Mouse (Mus musculus) urinary bladder, adult 18-20 months (tissue): ENCODE results near the gene Atp1a4.

ENCODE experiments used
- DNase-seq, 2 experiments: peaks; one replicate each; pipeline ENCODE4 v3.0.0; 2022; ENCODE audit warnings: low spot score in 2 of 2, mixed read lengths in 2 of 2

Atp1a4 gene

GRCm38 (mm10) chr1:172219451-172220406 lies 38.5 kb downstream of the Atp1a4 start, which contains the start of gene Casq1:
Gene Casq1, minus strand, starts transcription at chr1:172219868.
- DNase-seq = no peak

- DNase-seq = no peak
Measured at GRCm38 (mm10) chr1:172218164-172218910, 39.9 kb downstream of the Atp1a4 start.

- DNase-seq = peak; percentile 90 to 92
Measured at GRCm38 (mm10) chr1:172217148-172217547, 41.1 kb downstream of the Atp1a4 start.

GRCm38 (mm10) chr1:172214748-172215147 lies 43.5 kb downstream of the Atp1a4 start:
- no peak for DNase-seq

GRCm38 (mm10) chr1:172213771-172214170 lies 44.4 kb downstream of the Atp1a4 start:
- DNase-seq = no peak

- DNase-seq = no peak
Measured at GRCm38 (mm10) chr1:172212776-172213175, 45.4 kb downstream of the Atp1a4 start.

- DNase-seq = no peak
Measured at GRCm38 (mm10) chr1:172207111-172207584, 51.1 kb downstream of the Atp1a4 start.

GRCm38 (mm10) chr1:172206141-172206917 lies 51.9 kb downstream of the Atp1a4 start, which contains the start of gene Pea15a:
Gene Pea15a, minus strand, starts transcription at chr1:172206804.
- DNase-seq = peak; percentile 70 to 82

- DNase-seq = no peak
Measured at GRCm38 (mm10) chr1:172205741-172206087, 52.5 kb downstream of the Atp1a4 start.

GRCm38 (mm10) chr1:172204814-172205740 lies 53.1 kb downstream of the Atp1a4 start:
- DNase-seq = no peak

- DNase-seq = no peak
Measured at GRCm38 (mm10) chr1:172204033-172204813, 54.0 kb downstream of the Atp1a4 start.

- no peak for DNase-seq
Measured at GRCm38 (mm10) chr1:172203566-172203965, 54.6 kb downstream of the Atp1a4 start.

GRCm38 (mm10) chr1:172202894-172203522 lies 55.2 kb downstream of the Atp1a4 start:
- no peak for DNase-seq

- DNase-seq = peak in 1 of 2 experiments; percentile 68
Measured at GRCm38 (mm10) chr1:172201967-172202880, 56.0 kb downstream of the Atp1a4 start.

- no peak for DNase-seq
Measured at GRCm38 (mm10) chr1:172200871-172201447, 57.3 kb downstream of the Atp1a4 start.

GRCm38 (mm10) chr1:172200161-172200560 lies 58.1 kb downstream of the Atp1a4 start:
- DNase-seq = no peak

- no peak for DNase-seq
Measured at GRCm38 (mm10) chr1:172198996-172199395, 59.2 kb downstream of the Atp1a4 start.

GRCm38 (mm10) chr1:172198316-172198715 lies 59.9 kb downstream of the Atp1a4 start:
- no peak for DNase-seq
